Mouse (Mus musculus) common myeloid progenitor, adult 5-6 weeks (primary cell): ENCODE data around the gene Mtmr1. TPM values are rescaled to one million over a fixed set of nuclear protein-coding genes. Genes with fewer than 3 reads are reported as not detected.
"Not testable (repeated sequence)": the region's sequence is repeated elsewhere in the genome, so short reads cannot be mapped to it uniquely, and the experiment has no call there.

ENCODE experiments used
- ATAC-seq: replicated peaks from 2 replicates; pipeline ENCODE4 v1.8.0; 2016; ENCODE audit warnings: low read depth, mild to moderate bottlenecking, moderate TSS enrichment, inconsistent platforms; ENCODE audit not compliant: poor library complexity, severe bottlenecking
- total RNA-seq: library from RNA; stranded (forward); fragments of 200-1000, 187-1606 nt; gene quantifications from 2 replicates; pipeline ENCODE4 v1.2.3, GENCODE M21; 2017

Gene Mtmr1
- 25.7 and 36.2 TPM in 2 replicates for total RNA-seq

DNA sequence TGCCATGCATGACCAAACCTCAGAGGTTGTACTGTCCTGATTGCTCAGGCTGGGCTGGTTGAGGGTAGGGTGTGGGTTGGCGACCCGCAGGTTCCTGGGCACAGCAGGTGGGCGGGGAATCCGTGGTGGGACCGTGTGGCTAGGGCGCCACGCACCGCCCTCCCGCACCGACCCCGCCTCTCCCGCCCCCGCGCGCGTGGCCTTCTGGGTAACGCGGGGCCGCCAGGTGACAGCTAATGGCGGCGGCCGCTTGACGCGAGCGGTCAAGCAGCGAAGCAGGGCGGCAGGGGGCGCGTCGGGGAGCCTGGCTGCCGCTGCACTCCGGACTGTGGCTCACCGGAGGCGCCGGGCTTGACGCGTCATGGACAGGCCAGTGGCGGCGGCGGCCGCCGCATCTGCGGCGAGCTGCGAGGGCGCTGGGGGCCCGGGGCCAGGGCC lies at the start of gene Mtmr1:
Gene Mtmr1 (plus strand): TSS at position 207 of the 438 bp plus-strand sequence.
- peak; percentile 84 for ATAC-seq

DNA sequence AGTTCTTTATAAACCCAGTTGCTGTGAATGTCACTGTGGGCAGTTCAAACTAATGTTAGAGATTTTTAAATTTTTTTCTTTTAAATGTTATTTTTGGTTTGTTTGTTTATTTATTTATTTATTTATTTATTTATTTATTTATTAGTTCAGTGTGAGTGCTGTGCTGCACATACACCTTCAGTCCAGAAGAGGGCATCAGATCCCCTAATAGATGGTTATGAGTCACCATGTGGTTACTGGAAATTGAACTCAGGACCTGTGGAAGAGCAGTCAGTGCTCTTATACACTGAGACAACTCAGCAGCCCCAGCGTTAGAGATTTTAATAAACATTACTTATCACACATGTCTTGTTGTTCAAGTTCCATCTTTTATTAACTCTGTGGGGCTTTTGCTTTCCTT lies 12.5 kb upstream of the Mtmr1 start:
- no peak for ATAC-seq

DNA sequence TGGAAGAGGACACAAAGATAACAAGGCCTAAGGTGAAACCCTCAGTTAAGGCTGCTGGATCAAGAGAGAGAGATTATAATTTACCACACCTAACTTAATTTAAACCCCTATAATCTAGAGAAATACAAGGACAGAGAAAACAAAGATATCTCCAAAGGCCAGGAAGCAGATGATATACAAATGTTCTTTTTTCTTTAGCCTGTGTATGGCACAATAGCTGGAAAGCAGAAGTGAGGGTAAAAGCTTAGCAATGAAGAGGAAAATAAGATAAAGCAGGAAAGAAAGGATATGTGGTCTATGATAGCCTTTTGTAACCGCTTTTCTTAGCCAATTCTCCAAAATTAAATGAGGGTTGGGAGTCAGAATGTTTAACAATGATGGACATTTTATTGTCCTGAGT lies 9.2 kb upstream of the Mtmr1 start:
- ATAC-seq, result peak; percentile 66; the same call in 1 of the 2 replicates

DNA sequence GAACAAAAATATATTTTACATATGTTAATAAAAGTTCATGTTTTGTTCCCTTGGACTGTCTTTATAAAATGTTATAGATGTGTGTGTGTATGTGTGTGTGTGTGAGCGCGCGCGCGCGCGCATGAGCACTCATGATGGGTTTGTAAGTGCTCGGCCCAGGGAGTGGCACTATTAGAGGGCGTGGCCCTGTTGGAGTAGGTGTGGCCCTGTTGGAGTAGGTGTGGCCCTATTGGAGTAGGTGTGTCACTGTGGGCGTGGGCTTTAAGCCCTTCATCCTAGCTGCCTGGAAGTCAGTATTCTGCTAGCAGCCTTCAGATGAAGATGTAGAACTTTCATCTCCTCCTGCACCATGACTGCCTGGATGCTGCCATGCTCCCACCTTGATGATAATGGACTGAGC lies 2.8 kb upstream of the Mtmr1 start:
- not testable (repeated sequence) for ATAC-seq

DNA sequence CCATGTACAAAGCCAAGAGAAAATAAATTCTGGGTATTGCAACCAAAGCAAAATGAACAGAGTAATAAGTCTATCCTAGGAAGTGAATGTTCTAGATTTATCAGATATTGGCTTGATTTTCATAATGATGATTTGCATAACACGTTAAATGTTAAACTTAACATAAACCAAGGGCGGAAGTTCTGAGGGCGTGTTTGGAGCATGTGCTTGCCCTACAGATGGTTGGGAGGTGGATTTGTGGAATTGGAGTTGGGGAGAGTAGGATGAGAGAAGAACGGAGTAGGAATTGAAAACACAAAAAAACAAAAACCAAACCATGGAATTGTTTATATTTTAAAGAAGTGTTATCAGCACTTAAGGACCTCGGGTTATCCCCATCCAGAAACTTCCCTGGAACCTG lies 498 bp upstream of the Mtmr1 start:
- no peak for ATAC-seq

DNA sequence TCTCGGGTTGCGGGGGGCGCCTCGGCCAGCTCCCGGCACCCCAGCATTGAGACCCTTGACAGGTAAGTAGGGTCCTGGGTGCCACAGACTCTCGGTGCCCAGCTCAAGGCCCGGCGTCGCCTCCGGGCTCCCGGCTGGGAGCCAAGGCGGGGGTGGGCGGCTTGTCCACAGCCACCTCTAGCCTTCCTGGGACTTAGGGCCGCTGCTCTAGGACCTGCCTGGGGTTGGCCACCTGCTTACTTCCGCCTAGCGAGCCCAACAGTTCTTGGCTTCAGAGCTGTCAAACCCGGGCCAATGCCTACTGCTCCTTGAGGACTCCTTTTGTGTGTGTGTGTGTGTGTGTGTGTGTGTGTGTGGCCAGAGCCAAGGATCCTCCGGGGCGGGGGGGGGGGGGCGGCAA lies 451 bp downstream of the Mtmr1 start:
- peak; percentile 22; the same call in 1 of the 2 replicates for ATAC-seq

DNA sequence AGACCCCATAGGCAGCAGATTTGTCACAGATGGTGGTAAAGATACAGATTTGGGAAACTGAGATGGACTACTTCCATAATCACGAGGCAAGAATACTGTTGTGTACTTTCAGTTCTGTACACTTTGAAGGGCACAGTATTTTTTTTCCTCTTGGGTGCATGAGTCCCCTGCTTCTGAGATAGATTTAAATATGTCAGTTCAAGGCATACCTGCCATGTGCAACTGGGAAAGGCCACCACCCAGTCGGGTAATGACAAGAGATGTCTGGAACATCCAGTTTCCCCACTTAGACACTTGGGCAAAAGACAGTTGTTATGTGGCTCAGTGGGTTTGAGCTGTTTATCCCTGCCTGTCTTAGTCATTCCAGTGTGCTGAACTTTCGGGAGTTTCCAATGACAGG lies 950 bp downstream of the Mtmr1 start:
- peak; percentile 31; the same call in 1 of the 2 replicates for ATAC-seq

DNA sequence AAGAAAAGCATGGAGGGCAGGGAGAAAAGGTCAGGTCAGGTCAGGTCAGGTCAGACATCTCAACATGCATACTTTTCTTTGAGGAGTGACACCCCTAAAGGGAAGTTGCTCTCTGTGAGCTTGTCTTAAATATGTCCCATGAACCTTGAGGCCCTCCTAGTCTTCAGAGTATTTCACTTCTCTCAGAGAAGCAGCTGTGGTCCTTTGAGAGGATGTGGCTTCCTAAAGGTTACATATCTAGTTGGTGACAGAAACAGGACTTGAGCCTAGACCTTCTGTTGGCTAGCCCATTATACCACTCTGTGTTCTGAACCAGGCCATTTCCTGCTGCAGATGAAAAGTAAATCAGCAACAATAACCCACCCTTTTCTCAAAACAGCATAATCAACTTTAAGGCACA lies 2.4 kb downstream of the Mtmr1 start:
- peak; percentile 60 for ATAC-seq

DNA sequence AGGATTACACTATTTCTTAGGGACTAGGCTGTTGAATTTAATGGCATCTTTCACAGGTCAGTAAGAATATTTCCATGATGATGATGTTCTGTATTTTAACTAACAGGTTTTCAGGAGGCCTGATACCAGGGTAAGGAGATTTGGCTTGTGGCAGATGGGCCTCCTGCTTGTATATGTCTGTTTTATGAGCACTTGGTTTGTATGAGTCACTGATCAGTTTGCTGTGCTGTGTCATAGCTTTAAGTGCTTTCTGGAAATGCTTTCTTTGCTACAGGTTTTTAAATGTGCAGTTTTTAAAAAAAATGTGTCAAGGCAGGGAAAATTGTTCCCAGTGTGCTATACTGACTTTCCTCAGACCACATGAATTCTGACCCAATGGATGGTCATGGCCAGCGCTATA lies 12.2 kb downstream of the Mtmr1 start:
- ATAC-seq, result no peak

DNA sequence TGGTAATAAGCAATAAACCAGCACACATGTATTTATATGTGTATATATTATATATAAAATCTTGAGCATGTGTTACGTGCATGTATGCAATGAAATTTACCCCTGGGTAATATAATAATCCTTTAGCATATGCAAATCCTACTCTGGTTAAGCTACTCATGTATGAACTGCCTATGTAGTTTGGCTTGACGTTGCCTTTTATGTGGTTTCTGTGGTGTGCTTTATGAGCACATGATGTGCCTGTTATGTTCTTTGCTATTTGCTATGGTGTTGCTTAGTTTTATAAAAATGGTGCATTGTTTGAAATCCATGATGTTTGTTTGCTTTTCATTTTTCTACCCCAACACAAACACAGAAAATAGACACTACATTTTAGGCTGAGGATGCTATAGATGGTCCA lies 13.9 kb downstream of the Mtmr1 start:
- ATAC-seq, result no peak

DNA sequence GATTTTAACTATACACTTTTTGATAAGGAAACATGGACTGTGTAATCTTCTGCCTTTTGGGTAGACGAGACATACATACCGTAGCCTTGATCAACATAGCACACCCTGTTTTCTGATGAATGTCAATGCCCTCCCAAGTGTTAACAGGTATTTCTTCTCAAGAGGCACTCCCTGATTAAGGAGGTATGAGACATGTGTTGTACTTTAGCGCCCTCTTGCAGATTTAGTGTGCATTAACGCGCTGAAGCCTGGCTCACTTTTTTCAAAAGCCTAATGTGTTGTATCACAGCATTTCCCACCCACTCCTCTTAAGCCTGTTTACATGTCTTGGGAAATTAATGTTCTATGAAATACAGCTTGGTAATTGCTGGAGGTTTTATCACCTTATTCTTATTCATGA lies 17.0 kb downstream of the Mtmr1 start:
- peak; percentile 54; the same call in 1 of the 2 replicates for ATAC-seq

DNA sequence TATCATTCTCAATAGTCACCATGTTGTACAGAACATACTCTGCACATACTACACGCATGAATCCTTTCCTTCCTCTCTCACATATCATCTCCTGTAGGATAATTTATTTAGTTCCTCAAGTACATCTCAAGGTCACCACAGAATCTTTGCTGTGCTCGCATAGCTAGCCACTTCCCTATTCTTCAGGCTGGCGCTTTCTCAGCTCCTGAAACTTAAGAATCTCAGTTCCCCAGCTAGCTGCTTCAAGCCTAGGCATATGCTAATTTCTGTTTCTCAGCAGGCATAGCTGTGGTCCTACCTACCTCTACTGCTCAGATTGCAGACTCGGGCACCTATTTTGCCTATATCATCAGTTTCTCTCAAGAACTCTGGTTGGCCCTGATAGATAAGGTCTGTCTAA lies 31.8 kb downstream of the Mtmr1 start:
- ATAC-seq, result peak; percentile 66

DNA sequence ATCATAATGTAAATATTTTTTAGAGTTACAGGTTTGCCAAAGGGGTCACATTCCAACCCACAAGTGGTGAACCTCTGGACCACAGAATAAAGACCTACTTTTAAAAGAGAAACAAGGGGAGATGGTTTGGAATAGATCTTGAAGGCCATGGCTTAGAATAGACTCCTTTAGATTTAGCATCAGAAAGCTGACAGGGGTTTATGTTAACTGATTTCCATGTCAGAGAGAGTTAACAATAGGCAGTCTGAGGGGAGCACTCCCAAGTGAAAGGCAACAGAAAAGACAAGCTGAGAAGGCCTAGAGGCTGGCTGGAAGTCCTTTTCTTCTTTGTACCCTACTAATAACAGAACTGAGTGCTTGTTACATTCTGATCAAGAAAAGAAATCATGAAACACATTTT lies 41.7 kb downstream of the Mtmr1 start:
- ATAC-seq, result no peak

DNA sequence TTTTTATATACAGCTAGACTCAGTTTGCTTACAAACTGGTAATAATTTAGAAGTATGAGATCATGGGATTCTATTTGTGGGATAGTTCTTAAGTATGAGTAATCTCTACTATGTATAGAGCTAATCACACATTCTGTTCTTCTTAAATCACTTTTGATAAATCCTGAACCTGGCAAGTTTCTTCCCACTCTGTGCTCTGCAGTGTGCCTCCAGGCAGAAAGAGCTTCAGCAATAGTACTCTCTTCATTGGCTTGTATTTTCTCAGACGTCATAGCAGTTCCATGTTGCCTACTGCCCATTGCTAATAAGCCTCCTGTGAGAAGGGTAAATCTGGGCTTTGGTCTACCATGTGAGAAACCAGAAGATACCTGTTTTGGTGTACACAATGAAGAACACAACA lies 43.8 kb downstream of the Mtmr1 start:
- no peak for ATAC-seq

DNA sequence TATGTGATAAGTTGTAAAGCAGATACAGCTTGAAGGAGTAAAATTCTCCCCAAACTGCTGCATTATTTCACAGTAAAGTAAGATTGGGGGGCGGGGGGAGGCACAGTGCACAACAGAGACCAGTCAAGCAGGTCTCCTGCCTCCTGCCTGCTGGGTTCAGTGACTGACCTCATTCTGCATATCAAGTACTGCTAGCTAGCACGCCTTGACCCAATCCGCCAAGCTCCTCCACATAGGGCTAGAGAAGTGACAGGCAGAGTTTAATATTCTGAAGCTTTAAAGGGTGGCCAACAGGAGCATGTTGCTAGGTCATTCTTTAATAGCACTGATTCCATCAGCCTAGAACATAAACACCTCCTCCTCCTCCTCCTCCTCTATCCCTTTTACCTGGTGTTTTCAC lies 48.2 kb downstream of the Mtmr1 start:
- no peak for ATAC-seq

DNA sequence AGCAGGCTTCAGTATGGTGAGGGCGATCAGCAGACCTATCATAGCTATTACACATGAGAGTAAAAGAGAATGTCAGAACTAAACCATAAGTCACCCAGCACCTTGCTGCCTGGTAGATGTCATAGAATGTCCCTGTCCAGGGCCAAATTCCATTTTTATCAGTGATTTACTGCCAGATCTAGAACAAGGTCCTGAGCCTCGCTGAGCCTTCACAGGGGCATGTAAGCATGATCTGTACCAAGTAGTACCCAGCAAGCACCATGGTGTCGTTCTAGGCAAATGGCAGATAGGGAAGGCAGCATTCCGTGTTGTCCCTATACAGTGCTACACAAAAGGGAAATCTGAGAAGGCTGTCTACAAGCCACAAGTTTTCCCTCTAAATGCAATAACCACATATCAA lies 49.1 kb downstream of the Mtmr1 start:
- no peak for ATAC-seq

DNA sequence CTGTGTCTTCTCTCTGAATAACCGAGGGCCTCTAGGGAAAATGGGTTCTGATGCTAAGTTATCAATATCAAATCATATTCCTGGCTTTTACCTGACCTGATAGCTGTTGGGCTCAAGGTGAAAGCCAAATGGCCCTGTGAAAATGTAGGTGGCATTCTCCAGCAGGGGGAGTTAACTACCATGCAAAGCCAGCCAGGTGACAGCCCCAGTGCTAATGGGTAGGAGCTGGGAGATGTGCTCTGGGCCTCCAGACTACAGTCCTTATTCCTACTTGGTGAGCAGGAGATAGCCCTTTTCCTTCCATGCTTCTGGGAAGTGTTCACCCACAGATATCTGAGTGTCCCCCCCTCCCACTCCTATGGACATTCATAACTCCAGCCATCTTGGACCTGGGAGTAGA lies 60.3 kb downstream of the Mtmr1 start:
- 0 out of 2 replicates have a peak, but pooled peaks have one; percentile 54 for ATAC-seq

DNA sequence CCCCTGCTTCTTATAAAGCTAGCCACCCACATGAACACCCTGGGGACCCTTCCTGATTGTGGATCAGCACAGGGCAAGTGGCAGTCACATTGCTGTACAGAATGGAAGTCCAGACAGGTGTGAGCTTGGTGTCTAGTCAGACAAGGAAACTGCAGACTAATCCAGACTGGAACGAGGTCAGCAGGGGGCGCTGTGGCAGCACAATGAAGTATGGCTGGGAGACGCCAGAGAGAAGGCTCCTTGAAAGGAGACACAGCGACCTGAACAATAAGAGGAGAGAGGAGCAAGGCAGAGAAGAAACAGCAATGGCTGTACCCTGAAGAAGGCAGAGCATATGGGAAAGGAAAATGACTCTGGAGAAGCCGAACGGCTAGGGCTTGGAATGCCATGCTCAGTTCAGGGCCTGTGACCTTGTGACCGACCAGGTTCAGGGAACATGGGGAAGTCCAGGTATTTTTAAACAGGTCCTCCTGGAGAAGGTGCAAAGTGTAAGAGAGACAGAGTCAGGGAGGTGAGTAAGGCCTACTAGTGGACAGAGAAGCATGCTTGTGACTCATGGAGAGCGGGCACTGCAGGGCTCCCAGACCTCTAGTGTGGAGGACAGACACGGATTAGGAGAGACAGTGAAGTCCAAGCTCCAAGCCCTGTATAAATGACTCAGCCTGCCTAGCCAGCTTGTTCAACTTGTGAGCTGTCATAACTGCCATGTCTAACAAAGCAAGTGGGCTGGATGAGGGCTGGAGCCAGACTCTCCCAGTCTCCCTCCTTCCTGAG lies 61.4 kb downstream of the Mtmr1 start:
- ATAC-seq, result peak; percentile 91; the same call in 1 of the 2 replicates

DNA sequence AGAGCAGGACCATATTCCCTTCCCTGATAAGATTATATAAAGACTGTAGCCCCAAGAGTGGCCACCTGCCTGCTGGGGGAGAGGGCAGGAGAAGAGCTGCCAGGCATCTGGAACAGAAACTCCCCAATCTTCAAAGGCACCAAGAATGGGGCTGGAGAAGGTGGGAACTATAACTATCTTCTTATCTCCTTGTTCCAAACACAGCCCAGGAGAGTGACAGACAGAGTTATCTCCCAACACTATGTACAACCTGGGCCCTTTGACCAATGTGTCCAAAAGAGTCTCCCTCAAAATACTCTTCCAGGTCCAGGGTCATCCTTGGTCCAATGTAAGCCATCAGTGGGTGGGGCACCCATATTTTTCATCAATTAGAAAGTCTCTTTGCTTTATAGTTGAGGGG lies 62.9 kb downstream of the Mtmr1 start:
- no peak for ATAC-seq

DNA sequence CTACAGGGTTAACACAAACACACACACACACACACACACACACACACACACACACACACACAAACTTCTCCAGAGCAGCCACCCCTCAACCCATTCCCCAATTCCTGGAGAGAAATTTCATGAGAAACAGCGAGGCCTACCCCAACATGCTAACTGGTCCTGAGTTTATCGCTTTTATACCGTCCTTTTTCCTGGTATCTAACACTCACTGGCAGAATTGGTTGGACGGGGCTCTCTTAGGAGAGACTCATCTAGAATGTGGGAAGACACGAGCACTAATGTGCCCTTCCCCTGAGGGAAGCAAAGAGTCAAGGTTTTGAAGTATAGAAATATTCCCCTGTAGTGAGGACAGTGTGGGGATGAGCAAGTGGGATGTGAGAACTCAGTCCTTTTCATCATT lies 66.3 kb downstream of the Mtmr1 start:
- ATAC-seq, result no peak

DNA sequence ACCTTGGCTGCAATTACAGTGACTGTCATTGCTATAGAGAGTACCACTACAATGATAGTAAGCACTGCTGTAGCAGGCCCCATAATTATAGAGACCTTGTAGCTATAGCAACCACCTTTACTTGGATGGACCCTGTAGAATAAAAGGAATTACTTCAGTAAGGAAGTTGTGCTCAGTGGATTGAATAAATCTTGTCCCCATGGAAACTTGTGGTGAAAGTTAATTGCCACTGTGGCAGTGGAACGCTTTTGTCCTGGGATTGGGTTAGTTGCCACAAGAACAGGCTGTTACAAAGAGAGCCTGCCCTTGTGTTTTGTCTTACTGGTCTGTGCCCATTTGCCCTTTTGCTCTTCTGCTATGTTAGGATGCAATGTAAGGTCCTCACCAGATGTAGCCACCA lies 69.9 kb downstream of the Mtmr1 start:
- no peak for ATAC-seq

DNA sequence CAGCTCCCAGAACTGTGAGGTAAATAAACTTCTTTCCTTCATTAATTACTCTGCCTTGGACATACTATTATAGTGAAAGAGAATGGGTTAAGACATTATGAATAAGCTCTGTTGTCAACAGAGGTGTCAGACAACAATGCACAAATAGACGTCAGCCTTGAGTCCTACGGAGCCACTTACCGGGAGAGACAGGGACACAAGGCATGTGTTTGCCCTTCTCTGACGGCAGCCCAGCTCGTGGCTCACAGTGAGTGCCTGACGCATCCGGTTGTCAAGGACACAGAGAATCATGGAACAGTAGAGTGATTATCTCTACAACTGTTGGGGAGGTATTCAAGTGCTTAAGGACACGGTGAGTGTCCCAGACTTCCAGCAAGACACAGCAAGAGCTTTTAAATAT lies 70.3 kb downstream of the Mtmr1 start:
- no peak for ATAC-seq
